29 mouse cellular contexts compared by ENCODE assay signal in genomic region chr5:43240729-43241128, GRCm38 (mm10). TPM values are rescaled to one million over a fixed set of nuclear protein-coding genes. Genes with fewer than 3 reads are reported as not detected.
A peak's percentile ranks its signal among the peaks of the same experiment; 100 is the strongest.
DNase-seq lines count a peak whose midpoint lies in the region; ATAC-seq and TF ChIP-seq lines count a peak whose summit lies in the region.
"Had no signal": no experiment of that assay in that cellular context is flagged by ENCODE, and none has a peak within 500 bp of the region (broad histone marks: within the 10 kb centered on the region; RNA-seq: fewer than 3 reads in every experiment).

No protein-coding gene starts in this region.

- no peak for DNase-seq in heart, postnatal 10 days
- peak; percentile 70 for DNase-seq in midbrain, embryonic 11.5 days (ENCODE audit: low spot score, missing footprints)
- DNase-seq in midbrain, embryonic 10.5 days (ENCODE audit: low spot score): no peak
- DNase-seq in hindbrain, postnatal 0 days (ENCODE audit: low spot score): no peak
- no peak for DNase-seq in spleen, postnatal 10 days (ENCODE audit: low spot score in 2 of 2)
- DNase-seq in liver: no peak
- DNase-seq: adrenal gland, postnatal 14 days; cerebellum, adult 11 months; cerebellum, postnatal 10 days; forebrain, postnatal 0 days; kidney, adult 11 months; kidney, postnatal 4 days; layer of hippocampus, postnatal 36 days; lung, adult 2 months; lung, postnatal 10 days; right cerebral cortex, postnatal 4 days; thymus, adult 2 months; thymus, postnatal 36 days had no signal

- peaks cover 23% of the 10 kb centered on the region for H3K36me3 ChIP-seq in heart, embryonic 13.5 days
- no peaks in the 10 kb centered on the region for H3K36me3 ChIP-seq in midbrain, embryonic 11.5 days (ENCODE audit: control insufficient read depth, insufficient read depth, low read length)
- no peaks in the 10 kb centered on the region for H3K36me3 ChIP-seq in midbrain, embryonic 10.5 days
- peaks cover 7% of the 10 kb centered on the region; the same call in 1 of the 2 replicates for H3K36me3 ChIP-seq in hindbrain, postnatal 0 days (ENCODE audit: insufficient read depth, low read length)
- H3K36me3 ChIP-seq: embryonic facial prominence, embryonic 10.5 days; embryonic facial prominence, embryonic 15.5 days; limb, embryonic 10.5 days; limb, embryonic 15.5 days had no signal

- H3K4me3 ChIP-seq in heart, embryonic 13.5 days: no peak overlapping the region
- H3K4me3 ChIP-seq in midbrain, embryonic 11.5 days (ENCODE audit: low read depth, low read length): no peak overlapping the region
- H3K4me3 ChIP-seq in midbrain, embryonic 10.5 days: no peak overlapping the region
- no peak overlapping the region for H3K4me3 ChIP-seq in hindbrain, postnatal 0 days (ENCODE audit: low read length)
- H3K4me3 ChIP-seq: embryonic facial prominence, embryonic 10.5 days; embryonic facial prominence, embryonic 15.5 days; forebrain, embryonic 12.5 days; limb, embryonic 10.5 days; limb, embryonic 15.5 days had no signal

- H3K9me3 ChIP-seq in heart, embryonic 13.5 days: no peaks in the 10 kb centered on the region
- H3K9me3 ChIP-seq in midbrain, embryonic 11.5 days (ENCODE audit: control insufficient read depth, low read length): no peaks in the 10 kb centered on the region
- H3K9me3 ChIP-seq in midbrain, embryonic 10.5 days (replicated peaks): no peaks in the 10 kb centered on the region
- H3K9me3 ChIP-seq in hindbrain, postnatal 0 days (ENCODE audit: low read length): no peaks in the 10 kb centered on the region
- H3K9me3 ChIP-seq: embryonic facial prominence, embryonic 10.5 days; embryonic facial prominence, embryonic 15.5 days; forebrain, embryonic 12.5 days; limb, embryonic 10.5 days; limb, embryonic 15.5 days had no signal

- H3K9ac ChIP-seq in heart, embryonic 13.5 days: no peak overlapping the region
- no peak overlapping the region for H3K9ac ChIP-seq in midbrain, embryonic 11.5 days (ENCODE audit: low read length)
- H3K9ac ChIP-seq in hindbrain, postnatal 0 days (replicated peaks; ENCODE audit: low read length): 0 out of 2 replicates have a peak overlapping the region, but pooled peaks have one; percentile 9
- H3K9ac ChIP-seq: embryonic facial prominence, embryonic 15.5 days; forebrain, embryonic 12.5 days; forebrain, postnatal 0 days; limb, embryonic 15.5 days; liver, embryonic 14.5 days had no signal

- intact Hi-C loops in heart, postnatal 10 days (cut with DNase I): no loop called here

- no peak for TF ChIP-seq CTCF in hindbrain, postnatal 0 days (IDR thresholded peaks at IDR 0.05; ENCODE audit: low read depth)

- H3K4me2 ChIP-seq in heart, embryonic 13.5 days: no peak overlapping the region
- no peak overlapping the region for H3K4me2 ChIP-seq in midbrain, embryonic 11.5 days
- 0 out of 2 replicates have a peak overlapping the region, but pooled peaks have one; percentile 23 for H3K4me2 ChIP-seq in hindbrain, postnatal 0 days (ENCODE audit: low read depth, low read length)
- H3K4me2 ChIP-seq: embryonic facial prominence, embryonic 15.5 days; forebrain, embryonic 12.5 days; limb, embryonic 15.5 days had no signal

- no peaks in the 10 kb centered on the region for H3K27me3 ChIP-seq in heart, embryonic 13.5 days (replicated peaks)
- no peaks in the 10 kb centered on the region for H3K27me3 ChIP-seq in midbrain, embryonic 11.5 days (ENCODE audit: control insufficient read depth, insufficient read depth, low read length)
- H3K27me3 ChIP-seq in midbrain, embryonic 10.5 days (ENCODE audit: low read depth, poor library complexity, severe bottlenecking): peaks cover 10% of the 10 kb centered on the region
- H3K27me3 ChIP-seq in hindbrain, postnatal 0 days (ENCODE audit: insufficient read depth, low read length): no peaks in the 10 kb centered on the region
- H3K27me3 ChIP-seq: embryonic facial prominence, embryonic 15.5 days; forebrain, embryonic 12.5 days; limb, embryonic 15.5 days; Patski had no signal

- ATAC-seq in heart, embryonic 13.5 days (ENCODE audit: extremely low read depth, insufficient number of reproducible peaks, low FRiP score, low TSS enrichment): no peak
- ATAC-seq in midbrain, embryonic 11.5 days (ENCODE audit: low FRiP score): 0 out of 2 replicates have a peak, but pooled peaks have one; percentile 27
- ATAC-seq in hindbrain, postnatal 0 days: no peak
- 0 out of 2 replicates have a peak, but pooled peaks have one; percentile 50 for ATAC-seq in monocyte, adult 5-6 weeks (replicated peaks; ENCODE audit: insufficient number of reproducible peaks, low FRiP score, low TSS enrichment, poor library complexity, severe bottlenecking)
- ATAC-seq: forebrain, postnatal 0 days; Patski had no signal

- H3K4me1 ChIP-seq in heart, embryonic 13.5 days: peaks cover 29% of the 10 kb centered on the region
- no peaks in the 10 kb centered on the region; the same call in 1 of the 2 replicates for H3K4me1 ChIP-seq in midbrain, embryonic 11.5 days (ENCODE audit: control insufficient read depth, insufficient read depth, low read length)
- H3K4me1 ChIP-seq in midbrain, embryonic 10.5 days: peaks cover 4% of the 10 kb centered on the region
- peaks cover 8% of the 10 kb centered on the region; the same call in 1 of the 2 replicates for H3K4me1 ChIP-seq in hindbrain, postnatal 0 days (ENCODE audit: insufficient read depth, low read length)
- H3K4me1 ChIP-seq: embryonic facial prominence, embryonic 10.5 days; limb, embryonic 10.5 days had no signal

- peak overlapping the region; percentile 28; the same call in 1 of the 2 replicates for H3K27ac ChIP-seq in heart, embryonic 13.5 days (replicated peaks)
- H3K27ac ChIP-seq in midbrain, embryonic 11.5 days (ENCODE audit: low read depth, low read length): no peak overlapping the region
- H3K27ac ChIP-seq in midbrain, embryonic 10.5 days (replicated peaks): no peak overlapping the region
- no peak overlapping the region for H3K27ac ChIP-seq in hindbrain, postnatal 0 days
- H3K27ac ChIP-seq: embryonic facial prominence, embryonic 10.5 days; embryonic facial prominence, embryonic 15.5 days; forebrain, embryonic 12.5 days; kidney, postnatal 0 days; limb, embryonic 10.5 days; limb, embryonic 15.5 days; liver, embryonic 14.5 days; macrophage had no signal

RNA-seq across cellular contexts. Expression of gene Cpeb2, which starts 7.8 kb away (rescaled TPM):
- 3.8 and 4.7 TPM in 2 replicates for polyA plus RNA-seq in heart, embryonic 13.5 days (2015; fragmentation: Nextera tagmentation; extraction: Ambion mirVana)
- total RNA-seq in heart, postnatal 10 days (2021): 10 to 100 TPM; 22.1 to 28.7 TPM
- 5.0 and 6.4 TPM in 2 replicates for polyA plus RNA-seq in midbrain, embryonic 11.5 days (2014; fragmentation: Nextera tagmentation; extraction: Ambion mirVana)
- 2.3 and 2.8 TPM in 2 replicates for polyA plus RNA-seq in midbrain, embryonic 10.5 days (2016; fragmentation: Nextera tagmentation; extraction: Ambion mirVana)
- 26.2 and 26.8 TPM in 2 replicates for total RNA-seq in hindbrain, postnatal 0 days (2014; rRNA removed)
- polyA plus RNA-seq in hindbrain, postnatal 0 days (2015; fragmentation: Nextera tagmentation; extraction: Ambion mirVana): 13.6 and 14.9 TPM in 2 replicates
- 14.3 to 23.1 TPM (median 15.2 TPM) in 3 replicates for total RNA-seq in monocyte, adult 5-6 weeks (2017)

Comparison
In these comparisons a context has a peak if more than half of its experiments do, and no peak if none do; other contexts are left out.
1. ATAC-seq: peak in midbrain, embryonic 11.5 days (single experiment) and monocyte, adult 5-6 weeks (single experiment); none in heart, embryonic 13.5 days (single experiment) and hindbrain, postnatal 0 days (single experiment).